Mouse (Mus musculus) embryonic facial prominence, embryonic 14.5 days (tissue): Measurements from ENCODE around the gene Ttc41. TPM values are rescaled to one million over a fixed set of nuclear protein-coding genes. Genes with fewer than 3 reads are reported as not detected.

Experiments used
- ATAC-seq: fragments of 200-750 bp; cut with Nextera tagmentation; 2 replicates; pipeline ENCODE4 v1.8.0; 2017; ENCODE audit warnings: low read depth, moderate number of reproducible peaks, moderate TSS enrichment
- DNase-seq: peaks from one replicate; pipeline ENCODE4 v3.0.0-alpha.2; 2015; ENCODE audit warnings: low spot score
- H3K27ac ChIP-seq: fragments of 300-500 bp; sonication (generic); replicated peaks from 2 replicates; pipeline ENCODE4 v1.5.1; 2014; ENCODE audit warnings: low read depth, mild to moderate bottlenecking, low read length, moderate library complexity
- H3K27me3 ChIP-seq: fragments of 300-500 bp; sonication (generic); replicated peaks from 2 replicates; pipeline ENCODE4 v1.6.1; 2014; ENCODE audit warnings: low read length; ENCODE audit not compliant: control insufficient read depth, insufficient read depth
- H3K36me3 ChIP-seq: fragments of 300-500 bp; sonication (generic); 2 replicates; pipeline ENCODE4 v1.6.1; 2014; ENCODE audit warnings: low read length, mixed read lengths; ENCODE audit not compliant: control insufficient read depth, insufficient read depth
- H3K4me1 ChIP-seq: fragments of 300-500 bp; sonication (generic); 2 replicates; pipeline ENCODE4 v1.6.1; 2014; ENCODE audit warnings: antibody characterized with exemption, low read length; ENCODE audit not compliant: control insufficient read depth, insufficient read depth
- H3K4me2 ChIP-seq: fragments of 300-500 bp; sonication (generic); 2 replicates; pipeline ENCODE4 v1.6.1; 2014; ENCODE audit warnings: low read depth, mild to moderate bottlenecking, low read length, moderate library complexity, mixed read lengths
- H3K4me3 ChIP-seq: fragments of 300-500 bp; sonication (generic); 2 replicates; pipeline ENCODE4 v1.5.1; 2014; ENCODE audit warnings: low read depth, mild to moderate bottlenecking, low read length
- H3K9ac ChIP-seq: fragments of 300-500 bp; sonication (generic); 2 replicates; pipeline ENCODE4 v1.6.1; 2014; ENCODE audit warnings: low read depth, mild to moderate bottlenecking, low read length, moderate library complexity, mixed read lengths
- H3K9me3 ChIP-seq: fragments of 300-500 bp; sonication (generic); 2 replicates; pipeline ENCODE4 v1.6.1; 2016; ENCODE audit warnings: low read length; ENCODE audit not compliant: control insufficient read depth
- WGBS: fragments of 180-500 bp; shearing (Covaris S2); extraction: QIAGEN DNeasy Blood & Tissue Kit; methylation state at CpG from one replicate; pipeline ENCODE4 v1.1.7; 2014; 5-methylcytosine and 5-hydroxymethylcytosine counted together
- polyA plus RNA-seq: library from polyadenylated mRNA; unstranded; fragments of >200 nt; fragmentation: Nextera tagmentation; extraction: Ambion mirVana; gene quantifications from 2 replicates; pipeline ENCODE4 v1.2.1, GENCODE M21; 2014

Ttc41 gene
- polyA plus RNA-seq, 1 experiment from 2014 or later, result 1.1 TPM

GRCm38 (mm10) chr10:86761722-86762383 is 56.2 kb downstream of the Ttc41 start:
- Histone ChIP-seq H3K4me1 (no peaks in the 10 kb centered on the region), H3K27ac (no peak overlapping the region), H3K27me3 (no peaks in the 10 kb centered on the region), H3K4me2 (no peak overlapping the region), H3K36me3 (no peaks in the 10 kb centered on the region), H3K9ac (no peak overlapping the region), H3K9me3 (no peaks in the 10 kb centered on the region), H3K4me3 (no peak overlapping the region)
- DNase-seq (no peak), ATAC-seq (no peak)
- 32% methylated on average over 7 of the region's 7 CpGs for WGBS

GRCm38 (mm10) chr10:86762384-86762730 is 56.7 kb downstream of the Ttc41 start:
- 60% methylated on average over 3 of the region's 3 CpGs for WGBS
- Histone ChIP-seq H3K4me1 (no peaks in the 10 kb centered on the region), H3K9ac (no peak overlapping the region), H3K4me2 (no peak overlapping the region), H3K36me3 (no peaks in the 10 kb centered on the region), H3K27me3 (no peaks in the 10 kb centered on the region), H3K27ac (no peak overlapping the region), H3K4me3 (no peak overlapping the region), H3K9me3 (no peaks in the 10 kb centered on the region)
- no peak for ATAC-seq
- no peak for DNase-seq

- Histone ChIP-seq H3K9me3 (no peaks in the 10 kb centered on the region), H3K4me3 (no peak within 1 kb of the TSS), H3K36me3 (no peaks in the 10 kb centered on the region), H3K9ac (no peak within 1 kb of the TSS), H3K27me3 (no peaks in the 10 kb centered on the region), H3K27ac (no peak within 1 kb of the TSS), H3K4me1 (no peaks in the 10 kb centered on the region), H3K4me2 (no peak within 1 kb of the TSS)
- ATAC-seq (no peak), DNase-seq (no peak)
- WGBS, result 90% methylated on average over 5 of the region's 5 CpGs
Observed at GRCm38 (mm10) chr10:86763672-86764071, 58.1 kb downstream of the Ttc41 start, which contains the start of gene Gm49358. Gm49358 (plus strand) TSS chr10:86763972.

- Histone ChIP-seq H3K4me1 (no peaks in the 10 kb centered on the region), H3K4me3 (no peak overlapping the region), H3K27ac (no peak overlapping the region), H3K9ac (no peak overlapping the region), H3K27me3 (no peaks in the 10 kb centered on the region), H3K36me3 (no peaks in the 10 kb centered on the region), H3K4me2 (no peak overlapping the region), H3K9me3 (no peaks in the 10 kb centered on the region)
- 89% methylated on average over 4 of the region's 4 CpGs for WGBS
- no peak for DNase-seq
- ATAC-seq, result no peak
Observed at GRCm38 (mm10) chr10:86765344-86765966, 59.8 kb downstream of the Ttc41 start.

GRCm38 (mm10) chr10:86769216-86769615 is 63.6 kb downstream of the Ttc41 start:
- 63% methylated on average over 5 of the region's 5 CpGs for WGBS
- no peaks in the 10 kb centered on the region for H3K27me3 ChIP-seq
- H3K9me3 ChIP-seq, result no peaks in the 10 kb centered on the region
- no peaks in the 10 kb centered on the region for H3K36me3 ChIP-seq
- H3K9ac ChIP-seq, result no peak overlapping the region
- ATAC-seq (no peak), DNase-seq (no peak)
- H3K4me1 ChIP-seq, result no peaks in the 10 kb centered on the region
- H3K27ac ChIP-seq, result no peak overlapping the region
- no peak overlapping the region for H3K4me3 ChIP-seq
- H3K4me2 ChIP-seq, result no peak overlapping the region

GRCm38 (mm10) chr10:86769797-86770196 is 64.2 kb downstream of the Ttc41 start:
- Histone ChIP-seq H3K9me3 (no peaks in the 10 kb centered on the region), H3K4me1 (no peaks in the 10 kb centered on the region), H3K27ac (no peak overlapping the region), H3K4me2 (no peak overlapping the region), H3K36me3 (no peaks in the 10 kb centered on the region), H3K27me3 (no peaks in the 10 kb centered on the region), H3K9ac (no peak overlapping the region), H3K4me3 (no peak overlapping the region)
- 51% methylated on average over 4 of the region's 4 CpGs for WGBS
- no peak for ATAC-seq
- DNase-seq, result no peak

GRCm38 (mm10) chr10:86771701-86772100 is 66.1 kb downstream of the Ttc41 start:
- H3K27me3 ChIP-seq, result no peaks in the 10 kb centered on the region
- no peak overlapping the region for H3K27ac ChIP-seq
- DNase-seq (no peak), ATAC-seq (no peak)
- 72% methylated on average over 5 of the region's 5 CpGs for WGBS
- H3K36me3 ChIP-seq, result no peaks in the 10 kb centered on the region
- no peak overlapping the region for H3K9ac ChIP-seq
- no peaks in the 10 kb centered on the region for H3K9me3 ChIP-seq
- H3K4me1 ChIP-seq, result no peaks in the 10 kb centered on the region
- no peak overlapping the region for H3K4me3 ChIP-seq
- no peak overlapping the region for H3K4me2 ChIP-seq

GRCm38 (mm10) chr10:86772231-86772631 is 66.6 kb downstream of the Ttc41 start:
- Histone ChIP-seq H3K9me3 (no peaks in the 10 kb centered on the region), H3K36me3 (no peaks in the 10 kb centered on the region), H3K27ac (no peak overlapping the region), H3K9ac (no peak overlapping the region), H3K4me1 (no peaks in the 10 kb centered on the region), H3K4me3 (no peak overlapping the region), H3K4me2 (no peak overlapping the region), H3K27me3 (no peaks in the 10 kb centered on the region)
- 58% methylated on average over 6 of the region's 6 CpGs for WGBS
- ATAC-seq (peak; percentile 15; the same call in 1 of the 2 replicates), DNase-seq (peak; percentile 33)

GRCm38 (mm10) chr10:86773360-86773759 is 67.7 kb downstream of the Ttc41 start:
- no peak overlapping the region for H3K27ac ChIP-seq
- WGBS, result 70% methylated on average over 4 of the region's 4 CpGs
- ATAC-seq, result no peak

More at GRCm38 (mm10) chr10:86773360-86773759, 67.7 kb downstream of the Ttc41 start:
- no peak overlapping the region for H3K4me2 ChIP-seq
- H3K9me3 ChIP-seq, result no peaks in the 10 kb centered on the region
- no peak for DNase-seq
- H3K4me1 ChIP-seq, result no peaks in the 10 kb centered on the region
- H3K4me3 ChIP-seq, result no peak overlapping the region
- H3K36me3 ChIP-seq, result no peaks in the 10 kb centered on the region
- no peak overlapping the region for H3K9ac ChIP-seq
- H3K27me3 ChIP-seq, result no peaks in the 10 kb centered on the region
